Mouse (Mus musculus): ENCODE measurements around the gene Cabp5.

DNA sequence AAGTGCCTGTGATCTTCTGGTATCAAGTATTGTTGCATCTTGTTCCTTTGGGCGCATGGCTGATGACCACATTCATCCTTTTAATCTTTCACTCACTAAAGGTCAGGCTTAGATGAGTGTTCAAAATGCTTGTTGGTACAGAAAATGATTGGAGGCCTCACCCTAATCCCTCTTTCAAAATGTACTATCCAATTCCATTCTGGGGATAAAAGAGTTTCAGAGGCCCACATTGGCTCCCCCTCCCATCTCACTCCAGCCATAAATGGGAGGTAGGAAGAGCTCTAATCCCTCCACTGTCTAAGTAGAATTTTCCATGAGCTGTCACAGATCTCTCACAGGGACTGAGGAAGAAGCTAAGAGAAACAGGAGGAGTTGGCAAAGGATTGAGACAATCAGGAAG is at the start of gene Cabp5:
- TF ChIP-seq GATA1 (IDR thresholded peaks at IDR 0.05; ENCODE audit: low read length) (no peak), TAL1 (IDR thresholded peaks at IDR 0.05; ENCODE audit: low read length) (no peak)

All from erythroblast, embryonic 14.5 days (primary cell).